Mouse (Mus musculus) megakaryocyte, embryonic 14.5 days (primary cell): Measurements from ENCODE around the gene Fam196a.

Experiments used
- FLI1 ChIP-seq: IDR thresholded peaks from 2 replicates; pipeline ENCODE4 v1.6.1; 2012; ENCODE audit warnings: low read length, inconsistent platforms, mixed read lengths
- GATA1 ChIP-seq: IDR thresholded peaks from 3 replicates; pipeline ENCODE4 v1.6.1; 2012; ENCODE audit warnings: mixed read lengths, low read length, inconsistent platforms, borderline replicate concordance

- TF ChIP-seq FLI1 (no peak), GATA1 (no peak)
These were observed 36.2 kb downstream of the Fam196a start for GRCm38 (mm10) chr7:134901992-134902391.
